ENCODE assay signal across 23 mouse cellular contexts in the genomic region with DNA sequence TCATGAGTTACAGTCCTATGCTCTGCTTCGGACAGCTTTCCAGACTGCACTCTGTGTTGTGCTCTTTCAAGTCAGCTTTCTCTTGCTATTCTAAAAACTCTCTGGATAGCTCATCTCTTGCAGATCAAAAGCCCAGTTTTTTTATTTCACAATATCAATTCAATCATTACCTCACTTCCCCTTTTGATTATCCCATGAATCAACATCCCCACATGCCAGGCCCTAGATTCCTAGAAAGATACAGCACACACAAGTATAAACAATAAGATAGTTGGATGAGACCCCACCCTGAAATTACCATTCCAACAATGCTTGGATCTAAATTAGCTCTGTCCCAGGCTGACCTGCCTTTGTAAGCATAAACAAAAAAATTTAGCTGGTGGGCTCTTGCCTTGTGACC. TPM values are rescaled to one million over a fixed set of nuclear protein-coding genes. Genes with fewer than 3 reads are reported as not detected.
A peak's percentile ranks its signal among the peaks of the same experiment; 100 is the strongest.
DNase-seq lines count a peak whose midpoint lies in the region; ATAC-seq and TF ChIP-seq lines count a peak whose summit lies in the region.
"Had no signal": no experiment of that assay in that cellular context is flagged by ENCODE, and none has a peak within 500 bp of the region (broad histone marks: within the 10 kb centered on the region; RNA-seq: fewer than 3 reads in every experiment).

No protein-coding gene starts in this region.

- H3K4me2 ChIP-seq in liver, postnatal 0 days (ENCODE audit: low read depth, low read length) = no peak overlapping the region
- no peak overlapping the region for H3K4me2 ChIP-seq in limb, embryonic 14.5 days (replicated peaks; ENCODE audit: low read depth, low read length, severe bottlenecking)
- no peak overlapping the region for H3K4me2 ChIP-seq in limb, embryonic 15.5 days
- H3K4me2 ChIP-seq: embryonic facial prominence, embryonic 13.5 days; embryonic facial prominence, embryonic 15.5 days; forebrain, embryonic 12.5 days had no signal

- no peaks in the 10 kb centered on the region; the same call in 1 of the 2 replicates for H3K4me1 ChIP-seq in liver, adult 2 months (ENCODE audit: control insufficient read depth, insufficient read depth, low read length)
- no peaks in the 10 kb centered on the region for H3K4me1 ChIP-seq in liver, postnatal 0 days (ENCODE audit: insufficient read depth)
- H3K4me1 ChIP-seq in limb, embryonic 14.5 days (ENCODE audit: control insufficient read depth, insufficient read depth, low read length) = no peaks in the 10 kb centered on the region
- no peaks in the 10 kb centered on the region for H3K4me1 ChIP-seq in limb, embryonic 15.5 days
- H3K4me1 ChIP-seq: embryonic facial prominence, embryonic 13.5 days; embryonic facial prominence, embryonic 15.5 days had no signal

- peak; percentile 58 for DNase-seq in liver, adult 2 months (ENCODE audit: extremely low read depth, low read depth, low spot score)
- no peak for DNase-seq in liver, postnatal 0 days
- no peak for DNase-seq in limb, embryonic 14.5 days (ENCODE audit: low spot score)
- no peak for DNase-seq in urinary bladder, adult 18-20 months (ENCODE audit: low spot score in 2 of 2)
- DNase-seq: adrenal gland, adult 2 months; adrenal gland, postnatal 10 days; adrenal gland, postnatal 25 days; cerebellum, adult 11 months; cerebellum, adult 18-20 months; cerebellum, adult 8-10 months; cerebellum, adult 9-11 months; cerebellum, postnatal 14 days; cerebellum, postnatal 36 days; embryo, embryonic 11 days had no signal

- TF ChIP-seq CTCF in liver, adult 2 months (IDR thresholded peaks at IDR 0.05; ENCODE audit: low read depth, low read length) = no peak
- TF ChIP-seq CTCF in liver, postnatal 0 days (IDR thresholded peaks at IDR 0.05; ENCODE audit: low read depth) = no peak

- no peak for TF ChIP-seq EP300 in liver, postnatal 0 days (IDR thresholded peaks at IDR 0.05; ENCODE audit: low read depth)

- no peak overlapping the region for H3K4me3 ChIP-seq in liver, adult 2 months (ENCODE audit: insufficient read depth, low read depth, low read length)
- H3K4me3 ChIP-seq in liver, postnatal 0 days (ENCODE audit: low read depth, low read length) = no peak overlapping the region
- no peak overlapping the region for H3K4me3 ChIP-seq in limb, embryonic 14.5 days (replicated peaks; ENCODE audit: low read length)
- H3K4me3 ChIP-seq in limb, embryonic 15.5 days = no peak overlapping the region
- H3K4me3 ChIP-seq: embryonic facial prominence, embryonic 13.5 days; embryonic facial prominence, embryonic 15.5 days; erythroblast, embryonic 14.5 days; forebrain, embryonic 10.5 days; forebrain, embryonic 12.5 days had no signal

- H3K27me3 ChIP-seq in liver, adult 2 months (ENCODE audit: control insufficient read depth, insufficient read depth, low read length) = no peaks in the 10 kb centered on the region
- H3K27me3 ChIP-seq in liver, postnatal 0 days (ENCODE audit: insufficient read depth, low read length) = no peaks in the 10 kb centered on the region
- no peaks in the 10 kb centered on the region for H3K27me3 ChIP-seq in limb, embryonic 14.5 days (ENCODE audit: control insufficient read depth, insufficient read depth, low read length)
- H3K27me3 ChIP-seq in limb, embryonic 15.5 days = no peaks in the 10 kb centered on the region
- H3K27me3 ChIP-seq: embryonic facial prominence, embryonic 13.5 days; embryonic facial prominence, embryonic 15.5 days; forebrain, embryonic 12.5 days had no signal

- no peak overlapping the region for H3K27ac ChIP-seq in liver, adult 2 months (replicated peaks; ENCODE audit: insufficient read depth, low read depth, low read length)
- H3K27ac ChIP-seq in liver, postnatal 0 days (ENCODE audit: low read depth) = no peak overlapping the region
- H3K27ac ChIP-seq in limb, embryonic 14.5 days (replicated peaks; ENCODE audit: low read depth, low read length) = 0 out of 2 replicates have a peak overlapping the region, but pooled peaks have one; percentile 5
- peak overlapping the region; percentile 69 for H3K27ac ChIP-seq in limb, embryonic 15.5 days
- H3K27ac ChIP-seq: embryonic facial prominence, embryonic 13.5 days; embryonic facial prominence, embryonic 15.5 days; forebrain, embryonic 10.5 days; forebrain, embryonic 12.5 days had no signal

- no peaks in the 10 kb centered on the region for H3K36me3 ChIP-seq in liver, adult 2 months (ENCODE audit: control insufficient read depth, insufficient read depth, low read length)
- no peaks in the 10 kb centered on the region for H3K36me3 ChIP-seq in liver, postnatal 0 days (replicated peaks; ENCODE audit: insufficient read depth, low read length)
- H3K36me3 ChIP-seq in limb, embryonic 14.5 days (ENCODE audit: control insufficient read depth, insufficient read depth, low read length) = no peaks in the 10 kb centered on the region
- H3K36me3 ChIP-seq in limb, embryonic 15.5 days = no peaks in the 10 kb centered on the region
- H3K36me3 ChIP-seq: embryonic facial prominence, embryonic 13.5 days; embryonic facial prominence, embryonic 15.5 days; forebrain, embryonic 10.5 days had no signal

- no peak for TF ChIP-seq POLR2A in liver, adult 2 months (IDR thresholded peaks at IDR 0.05; ENCODE audit: extremely low read depth, insufficient read depth, low read length)
- TF ChIP-seq POLR2A in limb, embryonic 14.5 days (IDR thresholded peaks at IDR 0.05; ENCODE audit: borderline replicate concordance, extremely low read depth, insufficient read depth, insufficient read length) = no peak

- no peaks in the 10 kb centered on the region; the same call in 1 of the 2 replicates for H3K9me3 ChIP-seq in liver, postnatal 0 days (ENCODE audit: low read length)
- peaks cover 5% of the 10 kb centered on the region; the same call in 1 of the 2 replicates for H3K9me3 ChIP-seq in limb, embryonic 14.5 days (ENCODE audit: control insufficient read depth, low read length)
- no peaks in the 10 kb centered on the region for H3K9me3 ChIP-seq in limb, embryonic 15.5 days
- H3K9me3 ChIP-seq: embryonic facial prominence, embryonic 15.5 days had no signal

- H3K79me2 ChIP-seq in liver, adult 2 months (ENCODE audit: control insufficient read depth, insufficient read depth, low read length) = no peaks in the 10 kb centered on the region

- H3K9ac ChIP-seq in liver, adult 2 months (ENCODE audit: low read depth, low read length) = no peak overlapping the region
- H3K9ac ChIP-seq in liver, postnatal 0 days (replicated peaks) = no peak overlapping the region
- no peak overlapping the region for H3K9ac ChIP-seq in limb, embryonic 14.5 days (ENCODE audit: low read depth, low read length, severe bottlenecking)
- H3K9ac ChIP-seq in limb, embryonic 15.5 days = no peak overlapping the region
- H3K9ac ChIP-seq: embryonic facial prominence, embryonic 13.5 days; embryonic facial prominence, embryonic 15.5 days; forebrain, embryonic 12.5 days had no signal

- no peak for ATAC-seq in liver, postnatal 0 days
- no peak for ATAC-seq in limb, embryonic 14.5 days (ENCODE audit: low FRiP score, low read depth)
- ATAC-seq in limb, embryonic 15.5 days (ENCODE audit: insufficient number of reproducible peaks, low FRiP score, low TSS enrichment, low read depth) = no peak
- ATAC-seq: forebrain, embryonic 14.5 days; forebrain, embryonic 16.5 days had no signal

- WGBS in liver, adult 2 months = 50% methylated on average over 1 of the region's 1 CpGs
- WGBS in liver, postnatal 0 days (ENCODE audit: insufficient replicate concordance) = 56% methylated on average over 1 of the region's 1 CpGs
- WGBS in limb, embryonic 14.5 days = 87% methylated on average over 1 of the region's 1 CpGs
- 86% methylated on average over 1 of the region's 1 CpGs for WGBS in limb, embryonic 15.5 days

RNA-seq across cellular contexts. Expression of a gene that starts 57.6 kb away (rescaled TPM):
- total RNA-seq in liver, adult 2 months (2014; rRNA removed) = 40.7 and 60.9 TPM in 2 replicates
- 49.3 and 51.9 TPM in 2 replicates for polyA plus RNA-seq in liver, adult 2 months (2012; rRNA removed)
- polyA plus RNA-seq in liver, postnatal 0 days (2015; fragmentation: Nextera tagmentation; extraction: Ambion mirVana) = 11.9 and 13.3 TPM in 2 replicates
- 52.7 and 63.3 TPM in 2 replicates for polyA plus RNA-seq in limb, embryonic 14.5 days (2012; rRNA removed)
- polyA plus RNA-seq in limb, embryonic 14.5 days (2014; fragmentation: Nextera tagmentation; extraction: Ambion mirVana) = 54.1 and 60.6 TPM in 2 replicates
- polyA plus RNA-seq in limb, embryonic 15.5 days (2015; fragmentation: Nextera tagmentation; extraction: Ambion mirVana) = 34.9 and 40.6 TPM in 2 replicates
- total RNA-seq: MEL had no signal

Comparison
In these comparisons a context has a peak if more than half of its experiments do, and no peak if none do; other contexts are left out.
1. H3K27ac ChIP-seq: peak in limb, embryonic 14.5 days (single experiment) and limb, embryonic 15.5 days (single experiment); none in liver, adult 2 months (single experiment) and liver, postnatal 0 days (single experiment).